Mouse (Mus musculus) cerebellum, adult 2 months (tissue): Measurements from ENCODE around the gene Sox18. TPM values are rescaled to one million over a fixed set of nuclear protein-coding genes. Genes with fewer than 3 reads are reported as not detected.

Experiments
- DNase-seq, 2 experiments: peaks; one replicate each; pipeline ENCODE4 v3.0.0; 2021
- H3K27ac ChIP-seq: fragments of 200-500 bp; 2 replicates; pipeline ENCODE4 v1.5.1; 2012; ENCODE audit warnings: low read length, control low read depth, inconsistent platforms; ENCODE audit not compliant: insufficient read depth
- H3K27me3 ChIP-seq: fragments of 200-500 bp; 2 replicates; pipeline ENCODE4 v1.6.1; 2012; ENCODE audit warnings: inconsistent platforms, mild to moderate bottlenecking, low read length, moderate library complexity; ENCODE audit not compliant: control insufficient read depth, insufficient read depth
- H3K4me1 ChIP-seq: fragments of 200-500 bp; 2 replicates; pipeline ENCODE4 v1.6.1; 2011; ENCODE audit warnings: low read length; ENCODE audit not compliant: control insufficient read depth, insufficient read depth
- H3K4me3 ChIP-seq: fragments of 200-500 bp; replicated peaks from 2 replicates; pipeline ENCODE3; 2011; ENCODE audit warnings: mild to moderate bottlenecking, low read depth, low read length, control low read depth; ENCODE audit not compliant: insufficient read depth
- CTCF ChIP-seq: fragments of 200-500 bp; IDR thresholded peaks from 2 replicates; pipeline ENCODE4 v1.5.1; 2011; ENCODE audit warnings: low read depth, mild to moderate bottlenecking, control low read depth, low read length, moderate library complexity, borderline replicate concordance; ENCODE audit not compliant: insufficient read depth
- POLR2A ChIP-seq: fragments of 200-500 bp; IDR thresholded peaks from 2 replicates; pipeline ENCODE4 v1.6.1; 2011; ENCODE audit warnings: low read length, control low read depth, borderline replicate concordance; ENCODE audit not compliant: insufficient read depth
- WGBS: fragments of 180-500 bp; shearing (Covaris S2); methylation state at CpG from one replicate; pipeline ENCODE4 v1.1.7; 2018; 5-methylcytosine and 5-hydroxymethylcytosine counted together
- polyA plus RNA-seq: library from polyadenylated mRNA; depleted of rRNA; stranded (reverse); fragments of >200 nt; gene quantifications from 2 replicates; pipeline ENCODE4 v1.2.3, GENCODE M21; 2012; rRNA removed

The Sox18 gene
- polyA plus RNA-seq, 1 experiment = 17.8 TPM

- no peaks in the 10 kb centered on the region for H3K27me3 ChIP-seq
- no peak overlapping the region for H3K4me3 ChIP-seq
- DNase-seq = peak in 1 of 2 experiments; percentile 34
- peaks cover 3% of the 10 kb centered on the region; the same call in 1 of the 2 replicates for H3K4me1 ChIP-seq
- H3K27ac ChIP-seq = no peak overlapping the region
- WGBS = 88% methylated on average over 2 of the region's 2 CpGs
- TF ChIP-seq POLR2A (no peak), CTCF (peak; percentile 65; the same call in 1 of the 2 replicates)
Measured at GRCm38 (mm10) chr2:181644361-181644760, 27.1 kb downstream of the Sox18 start.

GRCm38 (mm10) chr2:181635865-181636264 is 35.6 kb downstream of the Sox18 start:
- H3K4me1 ChIP-seq = peaks cover 16% of the 10 kb centered on the region; the same call in 1 of the 2 replicates
- no peak for TF ChIP-seq CTCF
- TF ChIP-seq POLR2A = no peak
- 83% methylated on average over 3 of the region's 3 CpGs for WGBS
- H3K4me3 ChIP-seq = no peak overlapping the region
- H3K27ac ChIP-seq = no peak overlapping the region
- no peaks in the 10 kb centered on the region for H3K27me3 ChIP-seq
- no peak for DNase-seq

DNA sequence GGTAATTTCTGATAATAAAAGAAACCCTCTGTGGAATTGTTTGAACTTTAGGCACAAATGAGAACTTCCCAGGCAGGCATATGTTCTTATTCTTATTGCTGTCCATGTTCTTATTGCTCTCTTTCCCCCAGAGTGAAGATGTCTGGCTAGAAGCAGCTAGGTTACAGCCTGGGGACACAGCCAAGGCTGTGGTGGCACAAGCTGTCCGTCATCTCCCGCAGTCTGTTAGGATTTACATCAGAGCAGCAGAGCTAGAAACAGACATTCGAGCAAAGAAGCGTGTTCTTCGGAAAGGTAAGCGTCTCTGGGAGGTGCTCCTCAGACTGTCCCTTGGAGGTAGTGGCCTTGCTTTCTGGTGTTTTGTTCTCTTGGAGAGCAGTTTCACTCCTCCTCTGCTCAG is 38.8 kb downstream of the Sox18 start:
- WGBS = 17% methylated on average over 6 of the region's 6 CpGs
- DNase-seq = peak; percentile 57 to 72
- H3K27ac ChIP-seq = peak overlapping the region; percentile 4; the same call in 1 of the 2 replicates
- no peak for TF ChIP-seq CTCF
- no peak overlapping the region for H3K4me3 ChIP-seq
- H3K4me1 ChIP-seq = peaks cover 16% of the 10 kb centered on the region; the same call in 1 of the 2 replicates
- H3K27me3 ChIP-seq = no peaks in the 10 kb centered on the region

DNA sequence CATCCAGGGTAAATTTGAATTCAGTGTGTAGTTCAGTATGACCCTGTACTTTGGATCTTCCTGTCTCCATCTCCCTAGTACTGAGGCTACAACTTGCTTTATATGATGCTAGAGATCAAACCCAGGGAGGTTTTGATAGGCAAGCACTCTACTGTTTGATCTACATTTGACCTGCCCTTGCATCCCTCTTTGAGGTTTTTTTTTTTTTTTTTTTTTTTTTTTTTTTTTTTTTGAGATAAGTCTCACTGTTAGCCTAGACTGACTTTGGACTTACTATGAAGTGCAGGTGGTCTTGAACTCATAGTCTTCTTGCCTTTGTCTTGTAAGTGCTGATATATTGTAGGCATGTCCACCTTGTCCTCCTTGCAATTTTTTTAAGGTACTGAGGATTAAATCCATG is 43.0 kb downstream of the Sox18 start:
- no peak for DNase-seq
- H3K27ac ChIP-seq = no peak overlapping the region
- TF ChIP-seq POLR2A (no peak), CTCF (no peak)
- H3K27me3 ChIP-seq = no peaks in the 10 kb centered on the region
- H3K4me3 ChIP-seq = no peak overlapping the region
- H3K4me1 ChIP-seq = peaks cover 8% of the 10 kb centered on the region; the same call in 1 of the 2 replicates

DNA sequence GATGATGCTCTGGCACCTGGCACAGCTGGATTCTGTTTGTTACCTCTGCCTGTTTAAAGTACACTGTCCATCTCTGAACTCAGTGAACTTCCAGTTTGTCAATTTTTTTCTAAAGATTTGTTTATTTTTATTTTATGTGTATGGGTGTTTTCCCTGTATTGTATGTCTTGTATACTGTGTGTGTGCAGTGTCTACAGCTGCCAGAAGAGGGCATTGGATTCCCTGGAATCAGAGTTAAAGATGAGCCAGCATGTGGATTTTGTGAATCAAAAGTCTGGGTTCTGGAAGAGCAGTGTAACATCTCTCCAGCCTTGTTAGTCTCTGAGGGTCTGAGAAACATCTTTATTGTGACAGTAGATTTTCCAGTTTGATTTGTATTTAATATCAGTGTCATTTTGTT is 48.0 kb downstream of the Sox18 start:
- Histone ChIP-seq H3K4me1 (no peaks in the 10 kb centered on the region), H3K4me3 (no peak overlapping the region), H3K27me3 (no peaks in the 10 kb centered on the region), H3K27ac (no peak overlapping the region)
- DNase-seq = no peak
- TF ChIP-seq CTCF (no peak), POLR2A (no peak)

Other genes with a start within 250 kb of the Sox18 start
- 31.9 and 34.6 TPM in 2 replicates for gene Zbtb46, start 212.2 kb downstream of the Sox18 start, polyA plus RNA-seq
- not detected in 2 replicates for gene Abhd16b, start 178.4 kb downstream of the Sox18 start, polyA plus RNA-seq
- 154 and 159 TPM in 2 replicates for gene Tpd52l2, start 174.5 kb downstream of the Sox18 start, polyA plus RNA-seq
- gene Dnajc5, start 151.2 kb downstream of the Sox18 start, polyA plus RNA-seq = 218 and 230 TPM in 2 replicates
- gene Uckl1, start 86.7 kb downstream of the Sox18 start, polyA plus RNA-seq = 142 and 149 TPM in 2 replicates
- gene Prpf6, start 79.8 kb downstream of the Sox18 start, polyA plus RNA-seq = 44.2 and 44.6 TPM in 2 replicates
- gene Zfp512b, start 78.8 kb downstream of the Sox18 start, polyA plus RNA-seq = 55.5 and 55.6 TPM in 2 replicates
- 61.0 and 62.2 TPM in 2 replicates for gene Samd10, start 72.4 kb downstream of the Sox18 start, polyA plus RNA-seq
- 0.21 and 0.26 TPM in 2 replicates for gene Gm29797, start 14.6 kb downstream of the Sox18 start, polyA plus RNA-seq
- 128 and 138 TPM in 2 replicates for gene Tcea2, start 8.7 kb upstream of the Sox18 start, polyA plus RNA-seq
- gene Rgs19, start 22.3 kb upstream of the Sox18 start, polyA plus RNA-seq = 29.2 and 30.6 TPM in 2 replicates
- gene Lkaaear1, start 26.8 kb upstream of the Sox18 start, polyA plus RNA-seq = not detected in 2 replicates
- gene Oprl1, start 43.4 kb upstream of the Sox18 start, polyA plus RNA-seq = 28.6 and 35.1 TPM in 2 replicates
- 44.2 and 47.5 TPM in 2 replicates for gene Myt1, start 91.7 kb upstream of the Sox18 start, polyA plus RNA-seq
- 94.1 and 105 TPM in 2 replicates for gene Pcmtd2, start 166.2 kb upstream of the Sox18 start, polyA plus RNA-seq
- gene Polr3k, start 192.7 kb upstream of the Sox18 start, polyA plus RNA-seq = 34.8 and 37.0 TPM in 2 replicates